Mouse (Mus musculus) gastrocnemius, postnatal 25 days (tissue): ENCODE measurements around the gene Slc4a1ap. TPM values are rescaled to one million over a fixed set of nuclear protein-coding genes. Genes with fewer than 3 reads are reported as not detected.
"Not testable (repeated sequence)": the region's sequence is repeated elsewhere in the genome, so short reads cannot be mapped to it uniquely, and the experiment has no call there.

Experiments
- DNase-seq: peaks from one replicate; pipeline ENCODE4 v3.0.0; 2022
- total RNA-seq, 2 experiments: library from RNA; stranded (reverse); gene quantifications; 1 replicate in 1 of 2; 2 replicates in 1 of 2; pipeline ENCODE4 v1.2.3; 2021

The Slc4a1ap gene
- total RNA-seq, 2 experiments from 2014 or later: 17.4 to 18.6 TPM

GRCm38 (mm10) chr5:31567951-31568657, 41.3 kb downstream of the Slc4a1ap start:
- no peak for DNase-seq

- DNase-seq: peak; percentile 62
Measured at GRCm38 (mm10) chr5:31571023-31571608, 44.3 kb downstream of the Slc4a1ap start.

- DNase-seq: no peak
Measured at GRCm38 (mm10) chr5:31573722-31574121, 46.9 kb downstream of the Slc4a1ap start.

DNA sequence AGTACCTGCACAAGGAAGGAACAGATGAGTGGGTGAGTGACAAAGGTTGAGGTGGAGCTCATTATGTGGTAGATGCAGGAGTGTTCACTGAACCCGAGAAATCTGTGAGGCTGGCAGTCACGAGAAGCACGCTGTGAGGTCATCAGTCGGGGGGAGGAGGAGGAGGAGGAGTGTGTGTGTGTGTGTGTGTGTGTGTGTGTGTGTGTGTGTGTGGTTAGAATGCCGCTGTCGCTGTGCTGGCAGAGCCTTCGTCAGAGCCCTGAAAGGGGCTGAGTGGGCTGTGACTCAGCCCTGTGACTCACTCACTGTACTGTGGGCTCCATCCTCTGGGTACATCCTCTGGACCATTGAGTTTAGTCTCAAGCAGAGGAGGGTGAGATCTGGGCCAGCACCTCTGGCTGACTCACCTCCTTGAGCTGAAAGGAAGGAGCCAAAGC, 49.8 kb downstream of the Slc4a1ap start:
- peak; percentile 18 for DNase-seq

GRCm38 (mm10) chr5:31581263-31581662, 54.5 kb downstream of the Slc4a1ap start:
- no peak for DNase-seq

- DNase-seq: no peak
Measured at GRCm38 (mm10) chr5:31581932-31582331, 55.1 kb downstream of the Slc4a1ap start.

DNA sequence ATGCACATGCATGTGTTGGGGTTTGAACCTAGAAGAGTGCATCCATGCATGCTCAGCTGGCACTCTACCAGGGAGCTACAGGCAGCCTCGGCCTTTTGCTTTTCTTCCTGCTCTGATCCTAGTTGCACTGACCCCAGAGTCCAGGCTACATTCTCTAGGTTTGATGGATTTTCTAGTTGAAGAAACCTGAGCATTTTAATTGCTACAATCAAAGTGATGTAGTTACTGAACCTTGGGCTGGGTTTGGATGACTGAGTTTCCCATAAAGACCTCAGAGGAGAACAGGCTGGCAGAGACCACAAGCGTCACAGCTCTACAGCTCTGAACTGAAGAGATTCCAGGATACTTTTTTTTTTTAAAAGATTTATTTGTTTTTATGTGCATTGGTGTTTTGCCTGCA, 56.5 kb downstream of the Slc4a1ap start:
- no peak for DNase-seq

- DNase-seq: no peak
Measured at GRCm38 (mm10) chr5:31585526-31585925, 58.7 kb downstream of the Slc4a1ap start.

GRCm38 (mm10) chr5:31588016-31588415, 61.2 kb downstream of the Slc4a1ap start:
- no peak for DNase-seq

GRCm38 (mm10) chr5:31588672-31589071, 61.9 kb downstream of the Slc4a1ap start:
- not testable (repeated sequence) for DNase-seq

DNA sequence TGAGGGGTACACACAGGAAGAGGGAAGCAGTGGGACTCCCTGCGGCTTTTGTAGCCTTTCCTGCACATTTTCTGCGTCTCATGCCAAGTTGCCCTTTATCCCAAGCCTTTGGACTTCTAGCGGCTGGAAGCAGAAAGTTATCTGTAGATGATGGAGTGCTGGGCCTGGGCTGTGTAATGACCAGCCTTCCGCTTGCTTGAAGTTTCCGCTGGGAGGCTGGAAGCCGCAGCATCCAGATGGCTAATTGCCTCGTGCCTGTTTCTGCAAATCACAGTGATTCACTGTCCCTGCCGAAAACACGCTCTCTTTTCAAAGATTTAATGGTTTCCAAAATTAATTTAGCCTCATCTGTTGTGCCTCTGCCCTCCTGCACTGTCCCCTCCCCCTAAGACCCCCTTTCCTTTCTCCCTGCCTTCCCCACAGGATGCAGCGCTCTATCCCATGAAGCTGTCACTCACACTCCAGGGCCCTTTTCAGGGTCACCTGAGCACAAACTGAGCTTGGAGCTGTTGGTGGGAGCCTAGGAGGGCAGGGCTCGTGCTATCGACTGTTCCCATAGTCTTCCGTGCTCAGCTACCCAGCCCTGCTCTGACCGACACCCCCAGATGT, 63.0 kb downstream of the Slc4a1ap start:
- no peak for DNase-seq

- no peak for DNase-seq
Measured at GRCm38 (mm10) chr5:31591122-31591521, 64.3 kb downstream of the Slc4a1ap start.

DNA sequence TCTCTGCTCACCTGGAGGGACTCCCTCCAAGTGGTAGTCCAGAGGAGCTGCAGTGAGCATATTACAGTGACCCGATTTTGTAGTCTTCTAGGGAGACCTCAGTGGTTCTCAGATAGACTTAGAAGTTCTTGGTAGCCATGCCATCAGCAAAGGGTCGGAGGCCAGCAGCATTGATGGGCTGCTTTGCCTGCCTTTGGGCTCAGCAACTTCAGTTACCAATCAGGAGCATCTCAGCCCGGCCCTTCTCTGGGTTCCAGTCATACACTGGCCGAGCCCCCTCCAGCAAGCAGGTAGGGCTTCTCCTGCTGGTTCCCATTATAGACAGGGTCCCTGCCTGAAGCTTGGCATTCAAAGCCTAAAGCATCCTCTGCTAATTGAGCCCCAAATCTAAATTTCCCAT, 69.1 kb downstream of the Slc4a1ap start:
- DNase-seq: no peak

DNA sequence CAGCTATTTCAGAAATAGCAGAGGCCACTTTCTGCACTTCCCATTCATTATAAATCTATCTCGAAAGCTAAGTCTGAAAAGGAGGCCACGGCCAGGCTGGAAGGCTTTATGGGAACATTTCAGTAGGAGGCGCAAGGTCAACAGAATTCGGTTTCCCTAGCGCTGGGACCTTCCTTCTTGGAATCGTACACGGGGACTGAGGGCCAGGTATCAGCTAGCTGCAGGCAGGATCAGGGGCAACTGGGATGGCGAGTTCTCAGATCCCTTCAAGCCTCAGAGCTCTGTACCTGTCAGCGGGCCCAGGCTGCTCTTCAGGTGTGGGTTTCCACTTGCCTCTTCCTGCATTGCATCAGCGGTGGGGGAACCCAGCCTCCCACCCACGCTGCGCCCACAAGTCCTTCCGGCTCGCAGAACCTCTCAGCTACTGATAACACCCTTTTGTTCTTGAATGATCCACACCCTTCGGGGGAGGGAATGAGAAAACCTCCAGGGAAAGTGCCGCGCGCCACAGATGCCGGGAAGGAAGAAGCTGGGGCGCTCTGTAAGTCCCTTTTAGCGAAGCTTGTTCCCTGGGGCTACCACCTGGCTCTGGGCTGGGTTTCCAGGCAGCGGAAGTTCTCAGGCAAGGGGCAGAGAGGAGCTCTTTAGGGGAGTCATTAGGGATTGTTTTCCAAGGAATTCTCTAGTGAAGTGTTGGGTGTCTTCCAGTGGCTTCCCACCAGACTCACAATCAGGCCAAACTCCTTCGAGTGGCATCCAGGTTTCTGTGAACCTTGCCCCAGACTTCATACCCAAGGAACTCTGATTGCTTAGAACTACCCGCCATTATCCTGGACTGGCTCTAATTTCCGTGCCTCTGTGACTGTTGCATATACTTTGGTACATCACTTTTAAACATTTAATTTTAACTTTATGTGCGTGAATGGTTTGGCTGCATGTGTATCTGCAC, 70.0 kb downstream of the Slc4a1ap start, which contains the start of gene Mrpl33:
Gene Mrpl33, plus strand, starts transcription at position 455 of the 949 bp plus-strand sequence.
- DNase-seq: peak; percentile 43

DNA sequence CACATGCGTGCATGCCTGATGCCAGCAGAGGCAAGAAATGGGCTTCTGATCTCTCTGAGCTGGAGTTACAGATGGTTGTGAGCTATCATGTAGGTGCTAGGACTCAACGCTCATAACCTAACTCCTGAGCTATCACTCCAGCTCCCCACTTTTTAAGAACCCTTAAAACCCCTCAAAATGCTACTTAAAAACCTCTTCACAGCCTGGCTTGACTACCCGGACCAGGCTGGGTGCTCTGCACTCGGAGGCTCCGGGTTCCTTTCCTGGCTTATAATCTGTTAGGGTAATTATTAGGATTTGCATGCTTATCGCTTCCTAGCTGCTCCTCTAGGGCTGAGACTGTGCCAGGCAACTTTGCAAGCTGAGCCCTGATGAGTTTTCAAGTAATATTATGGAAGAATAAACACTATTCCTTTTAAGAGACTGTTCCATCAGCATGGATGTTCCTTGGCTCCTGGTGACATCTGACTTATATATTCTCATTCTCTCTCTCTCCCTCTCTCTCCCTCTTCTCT, 70.7 kb downstream of the Slc4a1ap start:
- no peak for DNase-seq

DNA sequence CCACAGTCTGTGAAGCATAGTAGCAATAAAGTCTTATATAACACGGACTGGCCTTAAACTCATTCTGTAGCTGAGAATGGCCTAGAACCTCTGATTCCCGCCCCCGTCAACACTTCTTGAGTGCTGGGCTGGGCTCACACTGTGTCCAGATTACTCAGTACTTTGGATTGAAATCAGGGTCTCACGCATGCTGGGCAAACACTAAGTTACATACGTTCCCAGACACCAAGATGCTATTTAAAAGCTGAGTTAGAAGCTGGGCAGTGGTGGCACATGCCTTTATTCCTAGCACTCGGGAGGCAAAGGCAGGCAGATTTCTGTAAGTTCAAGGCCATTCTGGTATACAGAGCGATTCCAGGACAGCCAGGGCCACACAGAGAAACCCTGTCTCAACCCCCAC, 71.3 kb downstream of the Slc4a1ap start:
- DNase-seq: no peak

- no peak for DNase-seq
Measured at GRCm38 (mm10) chr5:31598579-31598978, 71.8 kb downstream of the Slc4a1ap start.

DNA sequence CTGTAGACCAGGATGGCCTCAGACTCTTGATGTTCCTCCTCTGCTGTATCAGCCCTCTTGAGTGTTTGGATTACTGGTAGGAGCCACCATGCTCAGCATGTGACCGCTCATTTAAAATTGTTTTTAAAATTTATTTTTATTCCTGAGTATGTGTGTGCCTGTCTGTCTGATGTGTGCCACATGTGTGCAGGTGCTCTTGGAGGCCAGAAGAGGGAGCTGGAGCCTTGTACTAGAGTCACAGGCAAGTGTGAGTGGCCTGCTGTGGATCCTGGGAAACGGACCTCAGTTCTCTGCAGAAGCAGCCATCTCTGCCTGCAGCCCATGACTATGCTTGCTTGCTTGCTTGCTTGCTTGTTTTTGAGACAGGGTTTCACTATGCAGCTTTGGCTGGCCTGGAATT, 72.4 kb downstream of the Slc4a1ap start:
- DNase-seq: no peak

GRCm38 (mm10) chr5:31601162-31601722, 74.4 kb downstream of the Slc4a1ap start:
- no peak for DNase-seq

DNA sequence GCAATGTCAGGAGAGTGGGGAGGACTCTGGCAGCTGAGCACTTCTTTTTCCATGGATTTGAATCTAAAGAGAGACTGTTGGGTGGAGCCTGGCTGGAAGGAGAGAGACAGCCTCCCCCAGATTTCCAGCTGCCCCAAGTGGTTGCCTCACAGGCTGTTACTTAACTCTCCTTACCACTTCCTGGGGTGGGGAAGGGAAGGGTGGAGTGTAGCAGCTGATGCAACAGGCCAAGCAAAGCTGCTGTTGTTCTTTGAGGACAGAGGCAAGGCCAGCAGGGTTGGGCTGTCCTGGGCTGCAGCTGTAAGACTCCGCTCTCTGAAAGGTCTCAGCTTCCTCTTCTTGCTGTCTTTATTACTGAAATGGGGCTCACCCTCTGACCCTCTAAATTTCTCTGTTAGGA, 75.6 kb downstream of the Slc4a1ap start:
- peak; percentile 85 for DNase-seq

- no peak for DNase-seq
Measured at GRCm38 (mm10) chr5:31603766-31604165, 77.0 kb downstream of the Slc4a1ap start.

DNA sequence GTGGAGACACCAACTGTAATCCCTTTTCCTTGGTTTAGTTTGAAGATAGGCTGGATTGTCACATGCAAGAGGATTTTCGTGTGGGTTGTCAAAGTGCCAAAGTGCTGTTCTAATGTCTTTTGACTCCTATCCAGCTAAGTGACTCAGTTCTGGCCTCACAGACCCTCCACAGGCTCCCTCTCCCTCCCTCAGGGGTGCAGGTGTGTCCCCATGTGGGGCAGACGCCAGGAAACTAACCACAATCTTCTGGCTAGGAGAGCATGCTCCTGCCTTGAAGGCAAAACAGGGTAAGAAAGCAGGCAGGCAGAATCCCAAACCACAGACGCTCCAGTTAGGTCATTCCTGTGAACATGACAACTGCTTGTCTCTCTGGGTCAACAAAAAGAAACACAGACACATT, 79.4 kb downstream of the Slc4a1ap start:
- peak; percentile 85 for DNase-seq
